Mouse (Mus musculus) lung, embryonic 14.5 days (tissue): ENCODE data around the gene Fam20b. TPM values are rescaled to one million over a fixed set of nuclear protein-coding genes. Genes with fewer than 3 reads are reported as not detected.

Source experiments
- ATAC-seq: fragments of 200-750 bp; cut with Nextera tagmentation; 2 replicates; pipeline ENCODE4 v1.8.0; 2017; ENCODE audit warnings: mild to moderate bottlenecking, moderate TSS enrichment, moderate library complexity; ENCODE audit not compliant: insufficient read depth
- DNase-seq: peaks from one replicate; pipeline ENCODE4 v3.0.0-alpha.2; 2015
- H3K27ac ChIP-seq: fragments of 300-500 bp; sonication (generic); 2 replicates; pipeline ENCODE4 v1.5.1; 2014; ENCODE audit warnings: low read depth, mild to moderate bottlenecking, moderate library complexity
- H3K27me3 ChIP-seq: fragments of 300-500 bp; sonication (generic); 2 replicates; pipeline ENCODE4 v1.6.1; 2014; ENCODE audit warnings: low read length, control low read depth; ENCODE audit not compliant: insufficient read depth
- H3K36me3 ChIP-seq: fragments of 300-500 bp; sonication (generic); 2 replicates; pipeline ENCODE4 v1.6.1; 2014; ENCODE audit warnings: control low read depth; ENCODE audit not compliant: insufficient read depth
- H3K4me1 ChIP-seq: fragments of 300-500 bp; sonication (generic); 2 replicates; pipeline ENCODE4 v1.6.1; 2014; ENCODE audit warnings: antibody characterized with exemption, control low read depth; ENCODE audit not compliant: insufficient read depth
- H3K4me2 ChIP-seq: fragments of 300-500 bp; sonication (generic); 2 replicates; pipeline ENCODE4 v1.6.1; 2014; ENCODE audit warnings: mild to moderate bottlenecking
- H3K4me3 ChIP-seq: fragments of 300-500 bp; sonication (generic); 2 replicates; pipeline ENCODE4 v1.5.1; 2014; ENCODE audit warnings: low read depth, low read length
- H3K9ac ChIP-seq: fragments of 300-500 bp; sonication (generic); 2 replicates; pipeline ENCODE4 v1.6.1; 2014
- H3K9me3 ChIP-seq: fragments of 300-500 bp; sonication (generic); 2 replicates; pipeline ENCODE4 v1.6.1; 2016; ENCODE audit warnings: low read depth, low read length, control low read depth
- CTCF ChIP-seq: IDR thresholded peaks from 2 replicates; pipeline ENCODE4 v1.5.1; 2016; ENCODE audit warnings: antibody characterized with exemption, low read depth
- WGBS: fragments of 180-500 bp; shearing (Covaris S2); extraction: QIAGEN DNeasy Blood & Tissue Kit; methylation state at CpG from one replicate; pipeline ENCODE4 v1.1.7; 2014; 5-methylcytosine and 5-hydroxymethylcytosine counted together
- polyA plus RNA-seq: library from polyadenylated mRNA; unstranded; fragments of >200 nt; fragmentation: Nextera tagmentation; extraction: Ambion mirVana; gene quantifications from 2 replicates; pipeline ENCODE4 v1.2.1, GENCODE M21; 2014

Fam20b gene
- polyA plus RNA-seq: 29.5 and 31.1 TPM in 2 replicates

- peak within 1 kb of the TSS; percentile 80 for H3K9ac ChIP-seq
- H3K27ac ChIP-seq: peak within 1 kb of the TSS; percentile 86
- TF ChIP-seq CTCF: no peak
- WGBS: 1% methylated on average over 41 of the region's 47 CpGs
- 0 out of 2 replicates have a peak, but pooled peaks cover 7% of the 10 kb centered on the region for H3K4me1 ChIP-seq
- no peaks in the 10 kb centered on the region for H3K9me3 ChIP-seq
- H3K36me3 ChIP-seq: 0 out of 2 replicates have a peak, but pooled peaks cover 6% of the 10 kb centered on the region
- peak within 1 kb of the TSS; percentile 91 for H3K4me3 ChIP-seq
- peak; percentile 97 for ATAC-seq
- no peaks in the 10 kb centered on the region for H3K27me3 ChIP-seq
- peak within 1 kb of the TSS; percentile 81 for H3K4me2 ChIP-seq
- DNase-seq: peak; percentile 97
Observed at GRCm38 (mm10) chr1:156718950-156719805, at the start of gene Fam20b. Fam20b (minus strand) TSS chr1:156719086.

- ATAC-seq: no peak
- Histone ChIP-seq H3K4me3 (no peak overlapping the region), H3K27ac (no peak overlapping the region), H3K4me1 (no peaks in the 10 kb centered on the region), H3K4me2 (no peak overlapping the region), H3K9me3 (no peaks in the 10 kb centered on the region; the same call in 1 of the 2 replicates), H3K9ac (no peak overlapping the region), H3K27me3 (no peaks in the 10 kb centered on the region), H3K36me3 (no peaks in the 10 kb centered on the region)
- DNase-seq: no peak
- WGBS: 69% methylated on average over 3 of the region's 3 CpGs
- TF ChIP-seq CTCF: no peak
Observed at GRCm38 (mm10) chr1:156765311-156765710, 46.4 kb upstream of the Fam20b start.

GRCm38 (mm10) chr1:156764584-156764983, 45.7 kb upstream of the Fam20b start:
- Histone ChIP-seq H3K4me3 (no peak overlapping the region), H3K27ac (no peak overlapping the region), H3K27me3 (no peaks in the 10 kb centered on the region), H3K36me3 (no peaks in the 10 kb centered on the region), H3K4me1 (no peaks in the 10 kb centered on the region), H3K9ac (no peak overlapping the region), H3K9me3 (no peaks in the 10 kb centered on the region; the same call in 1 of the 2 replicates), H3K4me2 (no peak overlapping the region)
- DNase-seq (no peak), ATAC-seq (no peak)
- WGBS: 69% methylated on average over 6 of the region's 6 CpGs
- TF ChIP-seq CTCF: peak; percentile 41

- H3K4me1 ChIP-seq: no peaks in the 10 kb centered on the region
- no peak overlapping the region for H3K9ac ChIP-seq
- no peaks in the 10 kb centered on the region for H3K36me3 ChIP-seq
- no peak overlapping the region for H3K4me2 ChIP-seq
- 86% methylated on average over 6 of the region's 6 CpGs for WGBS
- no peak overlapping the region for H3K4me3 ChIP-seq
- ATAC-seq (no peak), DNase-seq (no peak)
- no peaks in the 10 kb centered on the region for H3K27me3 ChIP-seq
- no peak for TF ChIP-seq CTCF
- H3K27ac ChIP-seq: no peak overlapping the region
- no peaks in the 10 kb centered on the region; the same call in 1 of the 2 replicates for H3K9me3 ChIP-seq
Observed at GRCm38 (mm10) chr1:156763280-156763679, 44.4 kb upstream of the Fam20b start.

GRCm38 (mm10) chr1:156761430-156761801, 42.5 kb upstream of the Fam20b start:
- no peak for TF ChIP-seq CTCF
- Histone ChIP-seq H3K4me2 (no peak overlapping the region), H3K9me3 (no peaks in the 10 kb centered on the region; the same call in 1 of the 2 replicates), H3K36me3 (no peaks in the 10 kb centered on the region), H3K4me3 (no peak overlapping the region), H3K4me1 (no peaks in the 10 kb centered on the region), H3K9ac (no peak overlapping the region), H3K27ac (no peak overlapping the region), H3K27me3 (no peaks in the 10 kb centered on the region)
- ATAC-seq (no peak; the same call in 1 of the 2 replicates), DNase-seq (peak; percentile 23)
- 35% methylated on average over 10 of the region's 10 CpGs for WGBS

GRCm38 (mm10) chr1:156760549-156761429, 41.9 kb upstream of the Fam20b start:
- Histone ChIP-seq H3K9me3 (no peaks in the 10 kb centered on the region; the same call in 1 of the 2 replicates), H3K27me3 (no peaks in the 10 kb centered on the region), H3K4me1 (no peaks in the 10 kb centered on the region), H3K4me2 (no peak overlapping the region), H3K9ac (no peak overlapping the region), H3K4me3 (no peak overlapping the region), H3K27ac (no peak overlapping the region), H3K36me3 (no peaks in the 10 kb centered on the region)
- DNase-seq (no peak), ATAC-seq (no peak)
- WGBS: 67% methylated on average over 13 of the region's 13 CpGs
- no peak for TF ChIP-seq CTCF

GRCm38 (mm10) chr1:156758326-156758725, 39.4 kb upstream of the Fam20b start:
- no peak overlapping the region for H3K9ac ChIP-seq
- DNase-seq: no peak
- H3K4me2 ChIP-seq: no peak overlapping the region
- no peak for TF ChIP-seq CTCF
- H3K27ac ChIP-seq: no peak overlapping the region
- H3K27me3 ChIP-seq: no peaks in the 10 kb centered on the region
- H3K9me3 ChIP-seq: no peaks in the 10 kb centered on the region
- H3K36me3 ChIP-seq: no peaks in the 10 kb centered on the region
- WGBS: 42% methylated on average over 4 of the region's 4 CpGs
- 0 out of 2 replicates have a peak, but pooled peaks cover 7% of the 10 kb centered on the region for H3K4me1 ChIP-seq
- ATAC-seq: no peak
- H3K4me3 ChIP-seq: no peak overlapping the region
